14 mouse cellular contexts compared by ENCODE assay signal in the genomic region with DNA sequence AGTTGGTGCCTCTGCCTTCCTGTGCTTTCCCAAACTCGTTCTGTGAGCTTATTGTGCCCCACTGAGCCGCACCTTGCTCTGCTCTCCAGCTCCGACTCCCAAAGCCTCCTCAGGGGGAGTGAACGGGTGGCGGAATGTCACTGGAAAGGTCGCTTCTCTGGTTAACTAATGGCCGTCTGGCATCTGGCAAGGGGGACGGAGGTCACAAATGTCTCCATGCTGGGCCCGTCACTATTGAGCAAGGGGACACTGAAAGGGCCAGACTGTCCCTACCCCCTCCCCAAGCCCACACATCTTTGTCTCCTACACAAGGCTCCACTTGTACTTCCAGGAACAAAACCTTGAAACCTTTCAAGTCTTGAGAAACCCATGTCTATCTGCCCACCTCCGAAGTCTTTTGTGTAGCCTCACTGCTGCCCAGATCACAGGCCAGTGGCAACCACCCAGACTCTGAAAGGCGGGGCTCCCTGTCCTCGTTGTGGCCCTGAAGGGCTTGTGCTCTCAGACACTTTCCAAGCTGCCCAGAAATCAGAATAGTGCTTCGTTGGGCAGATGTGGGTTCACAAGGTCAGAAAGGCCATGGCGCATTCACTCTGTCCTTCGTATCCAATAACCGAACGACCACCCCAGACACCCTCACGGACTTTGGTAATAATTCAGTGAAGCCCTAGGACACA.
DNase-seq lines count a peak whose midpoint lies in the region; ATAC-seq lines count a peak whose summit lies in the region.
"Had no signal": no experiment of that assay in that cellular context is flagged by ENCODE, and none has a peak within 500 bp of the region (broad histone marks: within the 10 kb centered on the region; RNA-seq: fewer than 3 reads in every experiment).

No protein-coding gene starts in this region.

- H3K4me2 ChIP-seq in kidney, embryonic 15.5 days = peak overlapping the region; percentile 17; the same call in 1 of the 2 replicates
- peak overlapping the region; percentile 21; the same call in 1 of the 2 replicates for H3K4me2 ChIP-seq in embryonic facial prominence, embryonic 11.5 days (ENCODE audit: low read depth, low read length)
- H3K4me2 ChIP-seq: heart, embryonic 13.5 days; liver, embryonic 12.5 days had no signal

- no peaks in the 10 kb centered on the region for H3K9me3 ChIP-seq in kidney, embryonic 15.5 days (replicated peaks)
- no peaks in the 10 kb centered on the region for H3K9me3 ChIP-seq in embryonic facial prominence, embryonic 11.5 days (replicated peaks; ENCODE audit: control insufficient read depth, low read length)
- H3K9me3 ChIP-seq: heart, embryonic 13.5 days; liver, embryonic 12.5 days had no signal

- H3K4me3 ChIP-seq in kidney, embryonic 15.5 days (replicated peaks) = no peak overlapping the region
- no peak overlapping the region for H3K4me3 ChIP-seq in embryonic facial prominence, embryonic 11.5 days (ENCODE audit: low read depth, low read length)
- H3K4me3 ChIP-seq: heart, embryonic 13.5 days; liver, embryonic 12.5 days had no signal

- no peaks in the 10 kb centered on the region for H3K27me3 ChIP-seq in kidney, embryonic 15.5 days
- H3K27me3 ChIP-seq in embryonic facial prominence, embryonic 11.5 days (ENCODE audit: control insufficient read depth, insufficient read depth, low read length) = no peaks in the 10 kb centered on the region
- H3K27me3 ChIP-seq: heart, embryonic 13.5 days; liver, embryonic 12.5 days had no signal

- 18% methylated on average over 18 of the region's 18 CpGs for WGBS in kidney, embryonic 15.5 days
- WGBS in embryonic facial prominence, embryonic 11.5 days = 14% methylated on average over 18 of the region's 18 CpGs

- peaks cover 17% of the 10 kb centered on the region for H3K4me1 ChIP-seq in kidney, embryonic 15.5 days
- peaks cover 3% of the 10 kb centered on the region; the same call in 1 of the 2 replicates for H3K4me1 ChIP-seq in embryonic facial prominence, embryonic 11.5 days (ENCODE audit: control insufficient read depth, insufficient read depth, low read length)
- H3K4me1 ChIP-seq: heart, embryonic 13.5 days; liver, embryonic 12.5 days had no signal

- ATAC-seq in kidney, embryonic 15.5 days (replicated peaks; ENCODE audit: low FRiP score) = peak; percentile 52; the same call in 1 of the 2 replicates
- no peak for ATAC-seq in embryonic facial prominence, embryonic 11.5 days (replicated peaks; ENCODE audit: insufficient number of reproducible peaks, low FRiP score, low TSS enrichment, low read depth)
- ATAC-seq: inflammation-experienced regulatory T-cells, adult 6 months; liver, embryonic 12.5 days had no signal

- H3K27ac ChIP-seq in kidney, embryonic 15.5 days = no peak overlapping the region
- H3K27ac ChIP-seq in embryonic facial prominence, embryonic 11.5 days (replicated peaks; ENCODE audit: low read depth, low read length) = no peak overlapping the region
- H3K27ac ChIP-seq: heart, embryonic 13.5 days; liver, embryonic 12.5 days had no signal

- H3K9ac ChIP-seq in kidney, embryonic 15.5 days = no peak overlapping the region
- H3K9ac ChIP-seq in embryonic facial prominence, embryonic 11.5 days (replicated peaks; ENCODE audit: low read length) = no peak overlapping the region
- H3K9ac ChIP-seq: heart, embryonic 13.5 days; liver, embryonic 12.5 days had no signal

- DNase-seq in kidney, postnatal 10 days = no peak
- peak; percentile 83 for DNase-seq in embryo, embryonic 10 days (ENCODE audit: low spot score)
- DNase-seq in embryonic facial prominence, embryonic 11.5 days (ENCODE audit: low spot score) = peak; percentile 34
- peak; percentile 71 for DNase-seq in mesoderm, embryonic 11.5 days (ENCODE audit: low read depth, low spot score)
- DNase-seq in lung, postnatal 25 days (ENCODE audit: low spot score) = no peak
- DNase-seq in adrenal gland, postnatal 10 days = no peak
- no peak for DNase-seq in testis, postnatal 14 days (ENCODE audit: low spot score)
- DNase-seq: cerebellum, adult 9-11 months; gastrocnemius, postnatal 25 days; lung, postnatal 4 days had no signal

- H3K36me3 ChIP-seq in kidney, embryonic 15.5 days = no peaks in the 10 kb centered on the region
- no peaks in the 10 kb centered on the region for H3K36me3 ChIP-seq in embryonic facial prominence, embryonic 11.5 days (replicated peaks; ENCODE audit: control insufficient read depth, insufficient read depth, low read depth, low read length)
- H3K36me3 ChIP-seq: heart, embryonic 13.5 days; liver, embryonic 12.5 days had no signal

Comparison
In these comparisons a context has a peak if more than half of its experiments do, and no peak if none do; other contexts are left out.
1. DNase-seq: peak in embryo, embryonic 10 days (single experiment), embryonic facial prominence, embryonic 11.5 days (single experiment) and mesoderm, embryonic 11.5 days (single experiment); none in kidney, postnatal 10 days (single experiment), lung, postnatal 25 days (single experiment), adrenal gland, postnatal 10 days (single experiment) and testis, postnatal 14 days (single experiment).